Mouse (Mus musculus) heart, postnatal 0 days (tissue): Measurements from ENCODE around the gene Slx1b. TPM values are rescaled to one million over a fixed set of nuclear protein-coding genes. Genes with fewer than 3 reads are reported as not detected.

Experiments
- ATAC-seq: fragments of 200-750 bp; cut with Nextera tagmentation; 2 replicates; pipeline ENCODE4 v1.8.0; 2017; ENCODE audit warnings: low read depth, moderate number of reproducible peaks, moderate library complexity; ENCODE audit not compliant: insufficient read depth
- DNase-seq: peaks from one replicate; pipeline ENCODE4 v3.0.0-alpha.2; 2016; ENCODE audit warnings: low spot score
- H3K27ac ChIP-seq: fragments of 300-500 bp; sonication (generic); 2 replicates; pipeline ENCODE4 v1.5.1; 2014; ENCODE audit warnings: low read depth, mild to moderate bottlenecking
- H3K27me3 ChIP-seq: fragments of 300-500 bp; sonication (generic); 2 replicates; pipeline ENCODE4 v1.6.1; 2014; ENCODE audit warnings: low read length, mixed read lengths; ENCODE audit not compliant: control insufficient read depth, insufficient read depth
- H3K36me3 ChIP-seq: fragments of 300-500 bp; sonication (generic); replicated peaks from 2 replicates; pipeline ENCODE4 v1.6.1; 2014; ENCODE audit warnings: low read length, mixed read lengths; ENCODE audit not compliant: control insufficient read depth, insufficient read depth
- H3K4me1 ChIP-seq: fragments of 300-500 bp; sonication (generic); 2 replicates; pipeline ENCODE4 v1.6.1; 2014; ENCODE audit warnings: antibody characterized with exemption; ENCODE audit not compliant: control insufficient read depth, insufficient read depth
- H3K4me2 ChIP-seq: fragments of 300-500 bp; sonication (generic); 2 replicates; pipeline ENCODE4 v1.6.1; 2014; ENCODE audit warnings: low read depth, mild to moderate bottlenecking, low read length, moderate library complexity
- H3K4me3 ChIP-seq: fragments of 300-500 bp; sonication (generic); 2 replicates; pipeline ENCODE4 v1.5.1; 2014; ENCODE audit warnings: low read depth, low read length
- H3K9ac ChIP-seq: fragments of 300-500 bp; sonication (generic); replicated peaks from 2 replicates; pipeline ENCODE4 v1.6.1; 2014; ENCODE audit warnings: low read depth, low read length, mixed read lengths
- H3K9me3 ChIP-seq: fragments of 300-500 bp; sonication (generic); replicated peaks from 2 replicates; pipeline ENCODE4 v1.6.1; 2016; ENCODE audit warnings: low read length; ENCODE audit not compliant: control insufficient read depth
- CTCF ChIP-seq: IDR thresholded peaks from 2 replicates; pipeline ENCODE4 v1.5.1; 2016; ENCODE audit warnings: antibody characterized with exemption, control low read depth, low read depth
- EP300 ChIP-seq: IDR thresholded peaks from 2 replicates; pipeline ENCODE4 v1.6.1; 2016; ENCODE audit warnings: antibody characterized with exemption, low read depth
- WGBS: fragments of 180-500 bp; shearing (Covaris S2); extraction: QIAGEN DNeasy Blood & Tissue Kit; methylation state at CpG from one replicate; pipeline ENCODE4 v1.1.7; 2014; 5-methylcytosine and 5-hydroxymethylcytosine counted together
- polyA plus RNA-seq: library from polyadenylated mRNA; unstranded; fragments of >200 nt; fragmentation: Nextera tagmentation; extraction: Ambion mirVana; gene quantifications from 2 replicates; pipeline ENCODE4 v1.2.1, GENCODE M21; 2015
- total RNA-seq: library from RNA; depleted of rRNA; stranded (reverse); fragments of >200 nt; gene quantifications from 2 replicates; pipeline ENCODE4 v1.2.3, GENCODE M21; 2014; ENCODE audit warnings: low replicate concordance

Gene Slx1b
- total and polyA plus RNA-seq, 2 experiments from 2014 or later: 4.9 to 12.6 TPM

GRCm38 (mm10) chr7:126718787-126719337 is 23.3 kb upstream of the Slx1b start:
- H3K4me1 ChIP-seq: no peaks in the 10 kb centered on the region
- H3K4me2 ChIP-seq: no peak overlapping the region
- H3K27ac ChIP-seq: no peak overlapping the region
- H3K9me3 ChIP-seq: no peaks in the 10 kb centered on the region
- TF ChIP-seq EP300: no peak
- TF ChIP-seq CTCF: no peak
- no peak for ATAC-seq
- no peak for DNase-seq
- H3K4me3 ChIP-seq: no peak overlapping the region
- no peaks in the 10 kb centered on the region for H3K36me3 ChIP-seq
- no peak overlapping the region for H3K9ac ChIP-seq
- WGBS: 89% methylated on average over 5 of the region's 5 CpGs
- no peaks in the 10 kb centered on the region for H3K27me3 ChIP-seq

GRCm38 (mm10) chr7:126717566-126717965 is 22.0 kb upstream of the Slx1b start:
- H3K4me3 ChIP-seq: no peak overlapping the region

GRCm38 (mm10) chr7:126715679-126716078 is 20.1 kb upstream of the Slx1b start:
- Histone ChIP-seq H3K4me1 (no peaks in the 10 kb centered on the region), H3K9ac (no peak overlapping the region), H3K36me3 (no peaks in the 10 kb centered on the region), H3K27me3 (no peaks in the 10 kb centered on the region), H3K4me2 (no peak overlapping the region), H3K4me3 (no peak overlapping the region), H3K27ac (no peak overlapping the region), H3K9me3 (no peaks in the 10 kb centered on the region)
- WGBS: 65% methylated on average over 4 of the region's 4 CpGs
- no peak for TF ChIP-seq CTCF
- no peak for TF ChIP-seq EP300
- DNase-seq (no peak), ATAC-seq (no peak)

More at GRCm38 (mm10) chr7:126717566-126717965, 22.0 kb upstream of the Slx1b start:
- ATAC-seq (no peak), DNase-seq (no peak)
- Histone ChIP-seq H3K27me3 (no peaks in the 10 kb centered on the region), H3K36me3 (no peaks in the 10 kb centered on the region), H3K27ac (no peak overlapping the region), H3K9ac (no peak overlapping the region), H3K4me1 (no peaks in the 10 kb centered on the region), H3K9me3 (no peaks in the 10 kb centered on the region), H3K4me2 (no peak overlapping the region)
- TF ChIP-seq EP300: no peak
- no peak for TF ChIP-seq CTCF
- 87% methylated on average over 3 of the region's 3 CpGs for WGBS

GRCm38 (mm10) chr7:126711910-126712309 is 16.3 kb upstream of the Slx1b start:
- 63% methylated on average over 3 of the region's 3 CpGs for WGBS
- Histone ChIP-seq H3K36me3 (no peaks in the 10 kb centered on the region), H3K9me3 (no peaks in the 10 kb centered on the region), H3K27me3 (no peaks in the 10 kb centered on the region; the same call in 1 of the 2 replicates), H3K9ac (no peak overlapping the region), H3K4me2 (no peak overlapping the region), H3K4me1 (no peaks in the 10 kb centered on the region), H3K4me3 (no peak overlapping the region), H3K27ac (no peak overlapping the region)
- ATAC-seq: no peak
- no peak for DNase-seq
- TF ChIP-seq CTCF (no peak), EP300 (no peak)

- Histone ChIP-seq H3K4me2 (no peak overlapping the region), H3K27ac (no peak overlapping the region), H3K4me3 (no peak overlapping the region), H3K36me3 (no peaks in the 10 kb centered on the region), H3K27me3 (peaks cover 2% of the 10 kb centered on the region; the same call in 1 of the 2 replicates), H3K9ac (no peak overlapping the region), H3K9me3 (no peaks in the 10 kb centered on the region), H3K4me1 (no peaks in the 10 kb centered on the region)
- ATAC-seq (no peak), DNase-seq (no peak)
- no peak for TF ChIP-seq CTCF
- no peak for TF ChIP-seq EP300
- whole genome bisulfite sequencing: 55% methylated on average over 4 of the region's 4 CpGs
These were observed 14.7 kb upstream of the Slx1b start for GRCm38 (mm10) chr7:126710266-126710665.
